Mouse (Mus musculus): Measurements from ENCODE around the gene Rpa3. TPM values are rescaled to one million over a fixed set of nuclear protein-coding genes. Genes with fewer than 3 reads are reported as not detected.

Gene Rpa3
- polyA plus RNA-seq, 1 experiment = 1.1 TPM

DNA sequence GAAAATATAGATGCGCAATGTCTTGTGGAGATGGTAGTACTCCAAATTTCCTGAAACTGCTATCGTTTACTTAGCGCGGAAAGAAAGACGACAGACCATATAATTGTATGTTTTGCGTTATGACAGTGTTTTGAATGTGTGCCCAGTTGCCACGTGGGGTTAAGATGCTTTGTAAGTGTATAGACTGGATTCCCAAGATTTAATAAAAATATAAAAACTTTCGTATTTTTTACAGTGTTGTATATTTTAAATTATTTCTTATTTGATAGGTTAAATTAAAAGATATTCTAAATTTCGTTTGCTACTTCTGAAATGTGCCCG, 49.1 kb downstream of the Rpa3 start:
- TF ChIP-seq POLR2A (IDR thresholded peaks at IDR 0.05; ENCODE audit: low read depth, low read length) (no peak), CTCF (IDR thresholded peaks at IDR 0.05; ENCODE audit: extremely low read depth, insufficient read depth, insufficient read length, insufficient replicate concordance) (no peak)
- 0 out of 2 replicates have a peak, but pooled peaks cover 2% of the 10 kb centered on the region for H3K36me3 ChIP-seq (ENCODE audit: control insufficient read depth, insufficient read depth, low read length)
- WGBS = 12% methylated on average over 10 of the region's 10 CpGs
- H3K27me3 ChIP-seq (ENCODE audit: control insufficient read depth, insufficient read depth, low read length) = no peaks in the 10 kb centered on the region
- peak overlapping the region; percentile 90 for H3K4me3 ChIP-seq (ENCODE audit: extremely low read depth, insufficient read depth, insufficient read length)
- no peak for DNase-seq (ENCODE audit: low read depth in 1 of 2, low spot score in 2 of 2)
- peaks cover 2% of the 10 kb centered on the region; the same call in 1 of the 2 replicates for H3K4me1 ChIP-seq (ENCODE audit: control insufficient read depth, insufficient read depth, insufficient read length)
- H3K27ac ChIP-seq (ENCODE audit: insufficient read depth, low read length) = no peak overlapping the region

DNA sequence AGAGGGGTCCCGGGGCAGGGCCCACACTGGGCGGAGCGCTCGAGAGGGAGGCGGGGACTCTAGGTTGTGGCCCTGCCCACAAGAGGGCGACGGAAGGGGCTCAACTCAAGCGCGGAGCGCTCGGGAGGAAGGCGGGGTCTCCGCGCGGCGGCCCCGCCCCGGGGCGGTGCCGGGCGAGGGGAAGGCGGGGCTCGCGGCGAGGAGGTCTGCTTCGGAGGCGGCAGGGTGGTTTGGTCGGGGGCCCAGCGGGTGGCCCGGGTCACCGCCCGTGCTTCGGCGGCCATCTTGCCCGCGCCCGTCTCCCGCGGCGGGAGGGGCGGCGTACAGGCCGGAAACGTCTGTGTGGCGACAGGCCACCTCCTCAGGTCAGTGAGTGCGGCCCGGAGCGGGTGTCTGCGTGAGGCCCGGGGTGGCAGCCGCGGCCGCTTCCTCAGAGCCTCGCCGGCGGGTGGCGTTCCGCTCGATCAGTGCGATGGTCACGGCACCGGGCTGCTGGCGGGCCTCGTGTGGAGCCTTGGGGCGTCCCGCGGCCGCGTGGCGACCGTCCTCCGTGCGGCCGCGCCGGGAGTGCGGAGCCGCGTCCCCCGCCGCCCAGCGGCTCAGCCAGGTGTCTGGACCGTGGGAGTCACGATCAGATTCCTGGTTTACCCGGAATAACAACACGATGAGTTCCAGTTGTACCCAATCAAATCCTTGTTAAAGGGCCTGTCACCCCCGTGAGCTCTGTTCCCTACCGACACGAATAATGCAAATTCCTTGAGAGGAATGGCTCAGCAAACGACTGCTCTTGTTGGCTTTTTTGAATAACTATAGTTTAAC, 49.7 kb downstream of the Rpa3 start, which contains the start of gene Mios:
Gene Mios, plus strand, starts transcription at position 176 of the 819 bp plus-strand sequence.
- peak within 1 kb of the TSS; percentile 90 for H3K4me3 ChIP-seq (ENCODE audit: extremely low read depth, insufficient read depth, insufficient read length)
- under 1% methylated on average over 90 of the region's 90 CpGs for WGBS
- peak; percentile 81 to 82 for DNase-seq (ENCODE audit: low read depth in 1 of 2, low spot score in 2 of 2)
- peak within 1 kb of the TSS; percentile 80 for H3K27ac ChIP-seq (ENCODE audit: insufficient read depth, low read length)
- H3K27me3 ChIP-seq (ENCODE audit: control insufficient read depth, insufficient read depth, low read length) = no peaks in the 10 kb centered on the region
- H3K36me3 ChIP-seq (ENCODE audit: control insufficient read depth, insufficient read depth, low read length) = no peaks in the 10 kb centered on the region
- peaks cover 2% of the 10 kb centered on the region; the same call in 1 of the 2 replicates for H3K4me1 ChIP-seq (ENCODE audit: control insufficient read depth, insufficient read depth, insufficient read length)
- 0 out of 2 replicates have a peak, but pooled peaks have one; percentile 5 for TF ChIP-seq CTCF (IDR thresholded peaks at IDR 0.05; ENCODE audit: extremely low read depth, insufficient read depth, insufficient read length, insufficient replicate concordance)
- TF ChIP-seq POLR2A (IDR thresholded peaks at IDR 0.05; ENCODE audit: low read depth, low read length) = peak; percentile 7; the same call in 1 of the 2 replicates

Other genes starting within 250 kb of the Rpa3 start
- gene Col28a1, start 66.6 kb downstream of the Rpa3 start, polyA plus RNA-seq (2012; rRNA removed) = 0.09 and 0.12 TPM in 2 replicates
- 1.6 and 1.9 TPM in 2 replicates for gene Mios, start 50.0 kb downstream of the Rpa3 start, polyA plus RNA-seq (2012; rRNA removed)
- 6.8 and 8.5 TPM in 2 replicates for gene Umad1, start 115 bp upstream of the Rpa3 start, polyA plus RNA-seq (2012; rRNA removed)
- gene Gm45062, start 277 bp upstream of the Rpa3 start, polyA plus RNA-seq (2012; rRNA removed) = not detected in 2 replicates